Mouse (Mus musculus) forebrain, embryonic 16.5 days (tissue): ENCODE data around the gene Tmbim7. TPM values are rescaled to one million over a fixed set of nuclear protein-coding genes. Genes with fewer than 3 reads are reported as not detected.
"Not testable (repeated sequence)": the region's sequence is repeated elsewhere in the genome, so short reads cannot be mapped to it uniquely, and the experiment has no call there.

Source experiments
- ATAC-seq: fragments of 200-750 bp; cut with Nextera tagmentation; 2 replicates; pipeline ENCODE4 v1.8.0; 2017; ENCODE audit warnings: mild to moderate bottlenecking, moderate library complexity
- H3K27ac ChIP-seq: fragments of 300-500 bp; sonication (generic); 2 replicates; pipeline ENCODE4 v1.5.1; 2014; ENCODE audit warnings: low read length, control low read depth
- H3K27me3 ChIP-seq: fragments of 300-500 bp; sonication (generic); replicated peaks from 2 replicates; pipeline ENCODE4 v1.6.1; 2014; ENCODE audit warnings: low read length; ENCODE audit not compliant: control insufficient read depth, insufficient read depth
- H3K36me3 ChIP-seq: fragments of 300-500 bp; sonication (generic); 2 replicates; pipeline ENCODE4 v1.6.1; 2014; ENCODE audit not compliant: control insufficient read depth, insufficient read depth
- H3K4me1 ChIP-seq: fragments of 300-500 bp; sonication (generic); replicated peaks from 2 replicates; pipeline ENCODE4 v1.6.1; 2014; ENCODE audit warnings: low read length; ENCODE audit not compliant: control insufficient read depth, insufficient read depth
- H3K4me2 ChIP-seq: fragments of 300-500 bp; sonication (generic); 2 replicates; pipeline ENCODE4 v1.6.1; 2014; ENCODE audit warnings: mild to moderate bottlenecking, low read length, control low read depth
- H3K4me3 ChIP-seq: fragments of 300-500 bp; sonication (generic); replicated peaks from 2 replicates; pipeline ENCODE4 v1.5.1; 2014; ENCODE audit warnings: mild to moderate bottlenecking, low read length, control low read depth
- H3K9ac ChIP-seq: fragments of 300-500 bp; sonication (generic); replicated peaks from 2 replicates; pipeline ENCODE4 v1.6.1; 2014; ENCODE audit warnings: low read depth, low read length, control low read depth
- H3K9me3 ChIP-seq: fragments of 300-500 bp; sonication (generic); 2 replicates; pipeline ENCODE4 v1.6.1; 2016; ENCODE audit warnings: low read length; ENCODE audit not compliant: control insufficient read depth
- WGBS: fragments of 180-500 bp; shearing (Covaris S2); extraction: QIAGEN DNeasy Blood & Tissue Kit; methylation state at CpG from one replicate; pipeline ENCODE4 v1.1.7; 2014; 5-methylcytosine and 5-hydroxymethylcytosine counted together
- polyA plus RNA-seq: library from polyadenylated mRNA; unstranded; fragments of >200 nt; fragmentation: Nextera tagmentation; extraction: Ambion mirVana; gene quantifications from 2 replicates; pipeline ENCODE4 v1.2.1, GENCODE M21; 2015

Tmbim7 gene
- polyA plus RNA-seq, 1 experiment from 2014 or later, result not detected

GRCm38 (mm10) chr5:3652903-3653575, 2.1 kb downstream of the Tmbim7 start:
- not testable (repeated sequence) for H3K36me3 ChIP-seq, H3K27me3 ChIP-seq, H3K9me3 ChIP-seq, H3K4me2 ChIP-seq, ATAC-seq, H3K27ac ChIP-seq, H3K4me3 ChIP-seq, H3K9ac ChIP-seq, H3K4me1 ChIP-seq
- 94% methylated on average over 14 of the region's 25 CpGs for WGBS

- WGBS, result 93% methylated on average over 4 of the region's 4 CpGs
- no peaks in the 10 kb centered on the region for H3K36me3 ChIP-seq
- no peak for ATAC-seq
- no peak overlapping the region for H3K4me2 ChIP-seq
- no peak overlapping the region for H3K4me3 ChIP-seq
- H3K4me1 ChIP-seq, result no peaks in the 10 kb centered on the region
- H3K27me3 ChIP-seq, result no peaks in the 10 kb centered on the region
- H3K9me3 ChIP-seq, result no peaks in the 10 kb centered on the region
- H3K27ac ChIP-seq, result no peak overlapping the region
- H3K9ac ChIP-seq, result no peak overlapping the region
Measured at GRCm38 (mm10) chr5:3653801-3654200, 2.8 kb downstream of the Tmbim7 start.

GRCm38 (mm10) chr5:3657085-3657484, 6.1 kb downstream of the Tmbim7 start, which contains the start of gene Gatad1:
Gene Gatad1, minus strand, starts transcription at chr5:3657185.
- Histone ChIP-seq H3K9me3 (no peaks in the 10 kb centered on the region), H3K27me3 (no peaks in the 10 kb centered on the region), H3K36me3 (no peaks in the 10 kb centered on the region), H3K4me1 (no peaks in the 10 kb centered on the region), H3K9ac (no peak within 1 kb of the TSS), H3K4me2 (no peak within 1 kb of the TSS), H3K4me3 (no peak within 1 kb of the TSS), H3K27ac (no peak within 1 kb of the TSS)
- WGBS, result 89% methylated on average over 5 of the region's 5 CpGs
- no peak for ATAC-seq

- no peaks in the 10 kb centered on the region for H3K9me3 ChIP-seq
- 94% methylated on average over 2 of the region's 2 CpGs for WGBS
Measured at GRCm38 (mm10) chr5:3665225-3665624, 14.2 kb downstream of the Tmbim7 start.

GRCm38 (mm10) chr5:3666585-3666984, 15.6 kb downstream of the Tmbim7 start:
- no peaks in the 10 kb centered on the region for H3K27me3 ChIP-seq
- no peak overlapping the region for H3K9ac ChIP-seq
- H3K9me3 ChIP-seq, result no peaks in the 10 kb centered on the region
- no peak overlapping the region for H3K4me3 ChIP-seq
- H3K4me2 ChIP-seq, result no peak overlapping the region
- no peaks in the 10 kb centered on the region for H3K4me1 ChIP-seq
- 88% methylated on average over 12 of the region's 12 CpGs for WGBS
- H3K36me3 ChIP-seq, result no peaks in the 10 kb centered on the region
- no peak for ATAC-seq
- no peak overlapping the region for H3K27ac ChIP-seq

More at GRCm38 (mm10) chr5:3665225-3665624, 14.2 kb downstream of the Tmbim7 start:
- H3K4me3 ChIP-seq, result no peak overlapping the region
- H3K4me2 ChIP-seq, result no peak overlapping the region
- H3K27me3 ChIP-seq, result no peaks in the 10 kb centered on the region
- H3K9ac ChIP-seq, result no peak overlapping the region
- H3K36me3 ChIP-seq, result no peaks in the 10 kb centered on the region
- H3K4me1 ChIP-seq, result no peaks in the 10 kb centered on the region
- no peak overlapping the region for H3K27ac ChIP-seq
- ATAC-seq, result no peak

GRCm38 (mm10) chr5:3669938-3670554, 19.1 kb downstream of the Tmbim7 start:
- Histone ChIP-seq H3K36me3 (no peaks in the 10 kb centered on the region), H3K9ac (no peak overlapping the region), H3K9me3 (no peaks in the 10 kb centered on the region), H3K27me3 (no peaks in the 10 kb centered on the region), H3K4me2 (no peak overlapping the region), H3K4me3 (no peak overlapping the region), H3K27ac (no peak overlapping the region), H3K4me1 (no peaks in the 10 kb centered on the region)
- ATAC-seq, result no peak
- WGBS, result 93% methylated on average over 6 of the region's 6 CpGs

- no peaks in the 10 kb centered on the region for H3K4me1 ChIP-seq
- no peaks in the 10 kb centered on the region for H3K9me3 ChIP-seq
- H3K4me3 ChIP-seq, result no peak overlapping the region
- no peak overlapping the region for H3K4me2 ChIP-seq
- H3K36me3 ChIP-seq, result peaks cover 16% of the 10 kb centered on the region
- no peak for ATAC-seq
- H3K27me3 ChIP-seq, result no peaks in the 10 kb centered on the region
- no peak overlapping the region for H3K9ac ChIP-seq
- H3K27ac ChIP-seq, result no peak overlapping the region
- 91% methylated on average over 8 of the region's 8 CpGs for WGBS
Measured at GRCm38 (mm10) chr5:3688298-3688697, 37.3 kb downstream of the Tmbim7 start.

GRCm38 (mm10) chr5:3691283-3691682, 40.3 kb downstream of the Tmbim7 start:
- no peaks in the 10 kb centered on the region for H3K9me3 ChIP-seq
- H3K9ac ChIP-seq, result no peak overlapping the region
- no peak overlapping the region for H3K27ac ChIP-seq
- H3K4me2 ChIP-seq, result no peak overlapping the region
- ATAC-seq, result no peak
- H3K4me3 ChIP-seq, result no peak overlapping the region
- H3K27me3 ChIP-seq, result no peaks in the 10 kb centered on the region
- H3K4me1 ChIP-seq, result no peaks in the 10 kb centered on the region
- H3K36me3 ChIP-seq, result peaks cover 16% of the 10 kb centered on the region
- 94% methylated on average over 3 of the region's 3 CpGs for WGBS

GRCm38 (mm10) chr5:3692956-3693355, 42.0 kb downstream of the Tmbim7 start:
- Histone ChIP-seq H3K4me3 (no peak overlapping the region), H3K27ac (no peak overlapping the region), H3K27me3 (no peaks in the 10 kb centered on the region), H3K9ac (no peak overlapping the region), H3K4me2 (no peak overlapping the region), H3K36me3 (peaks cover 16% of the 10 kb centered on the region), H3K4me1 (no peaks in the 10 kb centered on the region), H3K9me3 (no peaks in the 10 kb centered on the region)
- 95% methylated on average over 9 of the region's 9 CpGs for WGBS
- no peak for ATAC-seq
